Mouse (Mus musculus) kidney, postnatal 36 days (tissue): Measurements from ENCODE around the gene Mob3b.
A peak's percentile ranks its signal among the peaks of the same experiment; 100 is the strongest.

Experiments
- DNase-seq, 2 experiments: peaks; one replicate each; pipeline ENCODE4 v3.0.0; 2021 to 2022; ENCODE audit warnings: mixed read lengths in 2 of 2

Gene Mob3b

DNA sequence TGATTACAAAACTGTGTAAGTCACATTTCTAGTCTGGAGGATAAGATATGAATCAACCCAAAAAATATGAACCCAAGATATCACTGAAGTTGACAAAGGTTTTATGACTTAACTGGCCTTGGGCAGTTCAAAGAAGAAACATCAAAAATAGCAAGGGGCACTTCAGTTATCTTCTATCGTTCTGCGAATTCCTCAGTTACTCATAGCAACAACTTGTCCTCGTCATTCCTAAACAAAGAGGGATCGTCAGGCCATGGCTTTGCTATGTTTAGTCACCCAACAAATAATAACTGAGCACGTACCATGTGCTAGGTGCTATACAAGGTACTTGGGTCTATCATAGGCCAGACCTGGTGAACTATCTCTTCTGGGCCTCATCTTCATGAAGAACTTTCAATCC is 10.7 kb downstream of the Mob3b start:
- no peak for DNase-seq

DNA sequence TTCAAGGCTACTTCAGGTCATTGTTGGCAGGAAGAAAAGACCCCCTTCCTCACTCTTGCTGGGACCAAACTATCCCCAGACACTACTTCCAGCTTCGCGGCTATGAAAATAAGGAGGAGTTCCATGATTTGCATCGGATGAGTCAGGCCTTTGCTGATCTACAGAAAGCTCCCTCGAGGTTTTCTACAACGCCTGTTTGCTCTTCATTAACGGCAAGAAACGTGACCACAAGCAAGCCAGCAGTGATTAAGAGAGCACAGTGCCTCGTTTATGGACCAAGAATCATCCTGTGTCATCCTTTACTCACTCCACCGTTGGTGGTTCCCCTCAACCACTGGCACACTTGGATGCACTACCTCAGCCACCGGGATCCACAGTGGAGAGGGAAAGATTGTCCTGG is 11.6 kb downstream of the Mob3b start:
- DNase-seq: no peak

DNA sequence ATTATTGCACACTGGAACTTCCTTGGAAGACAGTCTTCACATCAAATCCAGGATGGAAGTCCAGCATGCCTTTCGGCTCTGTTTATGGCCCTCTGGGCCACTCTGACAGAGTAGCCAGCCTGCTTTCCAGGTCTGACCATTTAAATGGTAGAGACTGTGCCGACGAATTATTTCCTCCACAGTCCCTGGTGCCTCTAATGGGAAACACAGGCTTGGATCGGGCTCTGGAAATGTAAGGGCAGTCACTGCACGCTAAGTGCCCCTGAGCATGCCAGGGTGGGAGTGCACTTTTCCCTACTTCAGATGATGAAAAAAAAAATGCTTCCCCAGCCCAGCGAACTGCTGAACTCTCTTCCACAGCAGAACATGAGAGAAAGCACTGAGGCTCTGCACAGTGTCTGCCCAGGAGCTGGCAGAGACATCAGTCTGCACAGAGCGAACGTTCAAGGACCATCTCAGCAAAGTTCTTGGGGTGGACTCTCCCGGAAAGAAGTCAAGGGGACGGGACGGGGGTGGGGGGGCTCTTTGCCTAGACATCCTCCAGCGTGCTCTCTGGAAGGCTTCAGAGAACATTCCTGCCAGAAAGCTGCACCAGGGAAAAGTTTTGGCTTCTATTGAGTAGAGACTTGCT is 13.7 kb downstream of the Mob3b start:
- DNase-seq: no peak

DNA sequence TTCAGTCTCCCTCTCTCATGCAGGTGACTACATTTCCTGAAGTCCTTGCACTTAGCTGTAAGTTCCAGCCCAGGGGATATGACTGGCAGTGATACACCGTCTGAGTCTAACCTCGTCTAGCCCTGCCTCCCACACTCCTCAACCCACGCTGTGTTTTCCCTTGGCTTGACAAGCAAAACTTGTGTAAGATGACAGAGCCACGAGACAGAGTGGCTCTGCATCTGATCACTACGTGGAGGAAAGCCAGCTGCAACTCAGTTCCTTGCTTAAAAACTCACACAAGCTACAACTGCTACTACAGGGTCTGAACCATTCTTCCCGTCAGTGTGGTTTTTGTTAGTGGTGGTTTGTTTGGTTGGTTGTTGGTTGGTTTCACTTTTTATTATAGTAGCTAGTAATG is 17.0 kb downstream of the Mob3b start:
- no peak for DNase-seq

DNA sequence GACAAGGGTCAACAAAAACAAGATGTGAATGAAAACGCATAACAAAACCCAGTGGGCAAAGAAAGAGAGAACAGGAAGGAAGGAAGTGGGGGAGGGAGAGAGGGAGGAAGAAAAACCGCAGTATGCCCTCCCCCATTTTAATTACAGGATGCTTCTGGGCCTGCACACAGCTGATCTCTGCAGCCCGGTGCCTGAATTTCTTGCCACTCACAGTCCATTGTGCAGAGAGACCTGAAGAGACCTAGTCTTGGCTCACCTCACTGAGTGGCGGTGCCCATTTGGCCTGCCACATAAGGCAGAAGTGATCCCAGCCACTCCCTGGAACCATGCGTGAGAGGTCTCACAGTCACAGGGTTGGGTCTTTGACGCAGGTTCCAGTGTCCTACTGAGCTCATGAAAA is 19.2 kb downstream of the Mob3b start:
- no peak for DNase-seq

DNA sequence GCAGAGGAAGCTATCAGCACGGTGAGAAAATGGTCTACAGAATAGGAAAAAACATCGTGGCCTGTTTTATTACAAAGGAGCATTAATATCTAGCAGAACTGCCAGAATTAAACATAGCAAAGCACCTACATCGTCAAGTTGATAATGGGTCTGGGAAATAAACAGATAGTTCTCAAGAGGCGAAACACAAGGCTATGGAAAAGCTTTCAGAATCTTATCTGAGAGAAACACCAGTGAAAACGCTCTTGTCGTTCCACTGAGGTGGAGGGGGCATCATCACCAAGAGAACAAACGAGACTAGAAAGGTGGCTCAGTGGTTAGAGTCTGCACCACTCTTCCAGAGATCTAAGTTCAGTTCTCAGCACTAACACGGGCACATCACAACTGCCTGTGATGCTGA is 20.3 kb downstream of the Mob3b start:
- DNase-seq: no peak

DNA sequence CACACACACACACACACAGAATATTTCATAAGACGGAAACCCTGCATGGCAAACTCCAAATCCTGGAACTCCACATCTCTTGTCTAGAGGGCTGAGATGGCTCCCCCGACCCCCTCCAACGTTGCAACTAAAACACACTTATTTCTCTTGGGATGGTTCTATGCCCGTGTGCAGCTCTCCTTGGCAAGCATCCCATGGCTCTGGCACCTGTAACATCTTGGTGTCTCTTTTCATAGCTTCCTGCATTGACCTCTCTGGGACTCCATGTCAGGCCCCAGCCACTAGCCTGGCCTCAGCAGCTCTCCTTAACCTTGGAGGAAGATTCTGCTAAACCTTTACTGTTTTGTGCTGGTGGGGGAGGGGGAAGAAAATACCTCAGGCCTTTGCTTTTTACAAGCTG is 21.5 kb downstream of the Mob3b start:
- peak; percentile 18 to 57 for DNase-seq

DNA sequence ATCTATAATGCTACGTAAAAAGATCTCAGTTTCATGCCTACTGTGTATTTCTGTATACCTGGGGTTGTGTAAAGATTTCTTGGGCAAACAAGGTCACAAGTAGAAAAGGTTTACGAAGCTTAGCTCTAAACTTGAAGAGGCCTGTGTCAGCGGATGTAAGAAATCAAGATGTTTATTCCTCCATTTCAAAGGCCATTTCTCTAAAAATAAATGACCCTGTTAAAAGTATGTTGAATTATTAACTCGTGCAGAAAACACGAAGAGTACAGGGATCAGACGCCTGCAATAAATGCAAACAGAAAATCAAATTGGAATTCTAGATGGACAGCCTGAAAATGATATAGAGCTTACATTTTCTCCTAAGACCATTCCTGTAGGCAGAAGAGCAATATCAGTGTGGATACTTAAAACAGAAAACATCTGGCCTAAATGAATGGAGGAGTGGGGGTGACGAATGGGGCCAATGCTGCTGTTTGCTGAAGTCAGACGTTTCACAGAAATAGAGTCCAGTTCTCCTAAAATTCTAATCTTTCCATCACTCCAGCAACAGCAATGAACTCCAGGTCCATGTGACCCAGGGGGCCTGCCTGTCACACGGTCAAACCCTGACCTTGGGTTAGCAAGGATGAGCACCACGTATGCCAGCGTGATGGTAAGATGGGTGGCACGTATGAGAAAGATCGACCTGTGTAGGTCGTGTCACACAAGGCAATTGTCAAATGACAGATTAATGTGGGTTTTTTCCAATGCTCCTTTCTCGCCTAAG is 22.3 kb downstream of the Mob3b start:
- peak; percentile 51 to 57 for DNase-seq

DNA sequence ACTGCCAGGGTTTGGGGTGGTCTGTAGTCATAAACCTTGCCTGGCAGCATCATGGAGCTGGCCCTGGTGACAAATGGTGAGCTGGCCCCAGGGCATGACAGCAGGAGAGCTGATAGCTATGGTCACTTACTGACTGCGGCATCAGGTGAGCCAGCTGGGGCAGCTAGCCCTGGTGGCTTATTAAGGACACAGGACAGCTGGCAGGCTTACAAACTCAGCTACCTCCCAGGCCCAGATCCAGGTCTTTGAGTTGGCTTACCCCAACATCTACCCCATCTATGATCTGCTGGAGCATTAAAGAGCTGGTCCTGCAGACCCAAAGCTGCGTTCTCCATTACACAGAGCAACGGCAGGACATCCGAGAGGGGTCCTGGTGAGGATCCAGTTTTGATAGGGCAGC is 23.9 kb downstream of the Mob3b start:
- peak in 1 of 2 experiments; percentile 45 for DNase-seq

DNA sequence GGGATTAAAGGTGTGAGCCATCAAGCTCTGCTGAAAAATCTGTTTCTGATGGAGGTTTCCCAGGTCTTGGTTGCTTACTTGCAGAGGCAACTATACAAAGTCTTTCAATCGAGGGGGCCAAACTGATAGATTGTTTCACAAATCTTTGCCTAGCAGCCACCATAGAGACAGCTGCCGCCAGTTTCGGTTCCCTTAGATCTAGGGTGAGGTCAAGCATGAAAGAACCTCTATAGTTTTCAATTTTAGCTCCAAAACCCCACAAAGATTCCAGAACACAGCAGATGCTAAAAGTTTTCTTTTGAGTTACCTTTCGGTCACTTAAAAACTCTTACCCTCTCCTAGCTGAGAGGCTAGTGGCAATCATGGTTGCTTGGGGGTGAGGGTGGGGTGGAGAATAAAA is 25.7 kb downstream of the Mob3b start:
- DNase-seq: no peak

DNA sequence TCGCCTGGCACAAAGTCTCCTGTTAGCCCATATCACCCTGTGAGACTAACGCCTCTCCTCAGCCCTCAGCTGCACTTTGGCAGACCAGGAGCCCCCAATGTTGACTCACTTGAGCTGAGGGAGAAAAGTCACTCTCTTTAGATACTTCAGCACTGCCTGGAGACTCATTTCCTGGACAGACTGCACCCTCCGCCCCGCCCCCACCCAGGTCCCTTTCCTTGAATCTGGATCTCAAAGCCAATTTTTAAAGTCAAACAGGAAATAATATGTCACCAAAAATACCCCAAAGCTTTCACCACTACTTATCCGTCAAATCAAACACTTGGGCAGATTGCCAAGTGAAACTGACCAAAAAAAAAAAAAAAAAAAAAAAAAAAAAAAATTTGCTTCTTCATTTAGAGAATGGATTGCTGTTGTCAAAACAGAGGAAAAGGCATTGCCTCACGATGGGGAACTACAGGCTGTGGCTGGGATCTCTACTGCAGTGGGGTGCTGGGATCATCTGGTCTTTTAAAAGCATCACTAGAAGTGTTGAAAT is 26.8 kb downstream of the Mob3b start:
- DNase-seq: no peak

DNA sequence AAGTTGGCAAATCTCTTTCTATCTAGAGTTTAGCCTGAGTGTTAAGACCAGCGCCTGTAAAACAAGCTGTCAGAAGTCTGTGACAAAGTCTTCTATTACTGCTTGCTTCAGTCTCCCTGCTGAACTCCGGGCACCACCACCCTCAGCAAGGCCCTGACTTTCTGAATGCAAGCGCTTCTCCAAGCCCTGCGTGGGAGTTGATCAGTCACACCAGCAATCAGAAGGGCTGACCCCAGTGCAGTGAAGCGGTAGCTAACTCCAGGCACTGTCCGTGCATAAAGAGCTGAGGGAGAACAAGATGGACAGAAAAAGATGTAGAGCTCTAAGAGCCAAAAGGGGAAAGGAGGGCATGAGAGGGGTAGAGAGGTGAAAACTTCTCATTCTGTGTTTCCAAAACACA is 29.5 kb downstream of the Mob3b start:
- peak; percentile 22 to 37 for DNase-seq

DNA sequence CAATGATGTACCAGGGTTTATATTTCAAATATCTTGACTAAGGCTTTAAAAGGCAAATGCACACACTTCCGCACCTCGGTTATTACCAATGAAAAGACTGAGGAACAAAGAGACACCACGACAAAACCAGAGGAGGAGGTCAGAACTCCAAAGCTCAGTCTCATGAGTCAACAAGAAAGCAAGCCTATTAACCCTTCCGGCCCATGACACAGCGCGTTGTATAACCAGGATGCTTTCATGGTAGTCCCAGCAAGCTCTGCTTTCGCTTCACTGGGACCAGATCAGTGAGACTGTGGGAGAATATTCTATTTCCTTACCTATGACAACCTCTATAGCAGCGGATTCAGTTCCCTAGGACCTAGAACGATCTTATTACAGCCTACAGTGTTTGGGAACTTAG is 30.5 kb downstream of the Mob3b start:
- peak in 1 of 2 experiments; percentile 58 for DNase-seq

DNA sequence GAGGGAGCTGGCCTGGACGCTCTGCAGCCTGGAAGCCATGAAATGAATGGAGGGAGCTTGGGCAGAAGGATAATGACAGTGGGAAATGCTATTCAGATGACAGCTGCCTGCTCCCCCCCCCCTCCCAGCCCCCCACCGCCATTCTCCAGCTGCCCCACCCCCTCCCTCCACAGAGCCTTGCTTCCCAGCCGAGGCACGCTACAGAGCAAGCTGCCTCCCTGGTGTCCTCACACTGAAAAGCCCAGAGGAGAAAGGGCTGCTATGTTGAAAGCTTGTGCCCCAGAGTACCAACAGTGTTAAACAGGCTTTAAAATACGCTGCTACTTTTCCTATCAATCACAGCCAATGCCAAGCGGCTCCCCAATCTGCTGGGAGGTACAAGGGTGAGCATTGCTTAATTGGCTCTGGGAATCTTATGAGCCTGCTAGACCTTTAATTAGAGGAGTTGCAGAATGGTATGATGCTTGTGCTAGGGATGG is 31.9 kb downstream of the Mob3b start:
- no peak for DNase-seq

DNA sequence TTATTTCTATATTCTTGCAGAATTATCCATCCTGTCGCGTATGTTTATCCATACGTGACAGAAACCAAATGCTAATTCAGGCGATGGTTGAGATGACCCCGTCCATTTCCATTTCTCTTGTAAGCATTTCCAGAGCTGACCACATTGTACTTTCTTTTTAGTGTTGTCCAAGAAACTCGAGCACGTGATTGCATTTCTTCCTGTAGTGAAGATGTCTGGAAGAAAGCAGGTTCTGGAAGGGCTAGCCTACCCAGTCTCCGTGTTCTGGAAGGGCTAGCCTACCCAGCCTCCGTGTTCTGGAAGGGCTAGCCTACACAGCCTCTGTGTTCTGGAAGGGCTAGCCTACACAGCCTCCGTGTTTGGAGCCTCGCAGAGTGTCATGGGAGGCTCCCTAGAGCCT is 33.3 kb downstream of the Mob3b start:
- no peak for DNase-seq

DNA sequence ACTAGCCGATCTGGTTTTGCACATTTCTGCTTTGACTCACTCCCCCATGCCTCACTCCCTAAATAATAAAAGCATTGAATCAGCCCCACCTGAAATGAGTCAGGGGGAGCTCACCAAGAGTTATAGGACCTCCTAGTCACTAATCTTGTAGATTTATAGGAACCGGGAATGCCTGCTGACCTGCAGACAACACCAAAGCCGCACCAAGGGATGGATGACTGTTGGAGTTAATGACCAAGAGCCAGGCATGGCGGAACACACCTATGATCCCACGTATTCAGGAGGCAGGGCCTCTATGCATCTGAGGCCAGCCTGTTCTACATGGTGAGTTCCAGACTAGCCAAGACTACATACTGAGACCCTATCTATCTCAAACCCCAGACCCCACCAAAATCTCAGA is 34.2 kb downstream of the Mob3b start:
- DNase-seq: no peak

DNA sequence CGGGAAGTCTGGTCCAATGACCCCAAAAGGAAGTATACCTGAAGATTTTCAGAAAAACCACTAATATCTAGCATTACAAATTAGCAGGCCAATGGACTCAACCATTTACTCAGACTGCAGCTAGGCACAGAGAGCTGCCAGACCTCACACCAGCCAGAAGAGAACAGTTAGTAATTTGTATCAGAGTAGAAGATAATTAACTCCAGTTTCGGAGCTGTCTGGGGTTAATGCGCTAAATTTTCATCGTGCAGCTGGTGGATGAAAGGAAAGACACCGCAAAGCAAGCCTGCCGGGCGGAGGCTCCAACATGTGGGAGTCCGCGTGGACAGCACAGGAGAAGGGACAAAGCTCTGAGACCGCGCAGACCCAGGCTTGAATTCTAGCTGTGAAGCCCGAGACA is 36.2 kb downstream of the Mob3b start:
- DNase-seq: peak; percentile 68 to 69

DNA sequence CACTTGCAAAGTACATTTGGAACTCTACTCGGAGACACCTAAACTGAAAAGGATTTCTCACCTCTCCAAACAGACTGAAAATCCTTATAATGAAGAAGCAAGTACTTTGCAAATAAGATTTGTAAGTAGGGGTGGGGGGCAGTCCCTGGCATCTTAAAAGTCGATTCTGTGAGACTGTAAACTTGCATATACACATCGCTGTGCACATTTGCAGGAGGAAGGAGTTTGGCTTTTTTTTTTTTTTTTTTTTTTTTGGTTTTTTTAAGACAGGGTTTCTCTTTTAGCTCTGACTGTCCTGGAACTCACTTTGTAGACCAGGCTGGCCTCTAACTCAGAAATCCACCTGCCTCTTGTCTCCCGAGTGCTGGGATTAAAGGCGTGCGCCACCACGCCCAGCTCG is 36.7 kb downstream of the Mob3b start:
- DNase-seq: no peak

DNA sequence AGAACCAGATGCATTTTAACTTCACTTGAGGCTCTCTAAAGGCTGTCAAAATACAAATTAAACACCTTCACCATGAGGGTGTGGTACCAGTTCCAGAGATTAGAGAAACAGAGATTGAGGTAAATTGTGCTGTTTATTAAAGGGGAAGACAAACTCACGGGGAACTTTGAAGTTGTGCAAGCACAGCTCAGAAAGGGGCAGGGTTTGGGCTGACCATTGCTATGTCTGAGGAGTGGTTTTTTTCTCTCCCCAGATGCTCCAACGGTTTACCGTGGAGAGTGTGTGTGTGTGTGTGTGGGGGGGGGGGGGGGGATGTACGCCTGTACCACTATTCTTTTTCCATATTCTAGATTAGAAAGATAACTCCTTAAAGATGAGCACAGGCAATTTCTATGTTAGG is 37.1 kb downstream of the Mob3b start:
- DNase-seq: no peak

DNA sequence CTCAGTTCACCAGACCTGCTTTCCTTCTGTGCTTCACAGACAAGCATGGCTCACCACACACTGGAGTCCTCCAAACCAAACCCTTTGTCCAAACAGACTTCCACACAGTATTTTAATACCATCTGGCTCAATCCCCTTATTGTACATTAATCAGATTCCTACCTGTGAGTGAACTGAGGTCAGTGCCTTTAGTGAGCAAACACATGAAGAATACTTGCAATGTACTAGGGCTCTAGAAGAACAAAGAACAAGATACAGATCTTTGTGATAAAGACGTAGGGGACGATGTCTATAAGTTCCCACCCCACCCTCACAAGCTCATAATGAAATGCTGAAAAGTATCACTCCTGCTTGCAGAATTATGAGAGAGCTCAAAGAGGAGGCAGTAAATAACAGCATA is 38.4 kb downstream of the Mob3b start:
- DNase-seq: no peak

DNA sequence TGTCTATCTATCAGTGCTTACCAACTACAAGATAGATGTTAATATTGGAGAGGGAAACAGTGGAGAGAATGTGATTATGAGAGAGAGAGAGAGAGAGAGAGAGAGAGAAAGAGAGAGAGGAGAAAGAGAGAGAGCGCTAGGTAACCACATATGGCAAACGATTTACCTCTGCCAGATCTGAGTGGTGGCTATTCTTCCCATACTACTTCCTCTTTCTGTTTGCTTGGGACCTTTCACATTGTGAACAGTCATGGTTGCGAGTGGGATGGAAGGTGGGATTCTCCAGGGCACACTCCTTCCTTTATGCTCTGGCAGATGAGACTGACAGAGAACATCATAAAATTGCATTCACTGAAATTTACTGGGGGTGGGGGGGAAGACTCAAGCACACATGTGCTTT is 40.1 kb downstream of the Mob3b start:
- no peak for DNase-seq

DNA sequence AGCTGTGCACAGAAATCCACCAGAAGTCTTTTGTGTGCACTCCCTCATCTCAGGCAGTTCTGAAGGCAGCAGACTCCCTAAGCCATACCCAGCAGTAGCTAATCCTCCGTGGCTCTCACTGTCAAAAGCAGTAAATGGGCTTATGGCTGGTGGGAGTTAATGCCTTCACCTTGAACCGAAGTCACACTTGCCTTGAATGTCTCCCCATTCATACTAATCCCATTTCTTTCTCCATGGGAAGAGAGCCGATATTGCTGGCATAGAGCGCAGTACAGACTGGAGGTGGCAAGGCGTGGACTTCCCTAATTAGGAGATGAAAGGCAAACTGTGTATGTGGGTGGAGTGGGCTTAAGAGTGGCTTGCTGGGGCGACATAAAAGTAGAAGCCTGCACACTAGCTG is 41.4 kb downstream of the Mob3b start:
- DNase-seq: no peak

DNA sequence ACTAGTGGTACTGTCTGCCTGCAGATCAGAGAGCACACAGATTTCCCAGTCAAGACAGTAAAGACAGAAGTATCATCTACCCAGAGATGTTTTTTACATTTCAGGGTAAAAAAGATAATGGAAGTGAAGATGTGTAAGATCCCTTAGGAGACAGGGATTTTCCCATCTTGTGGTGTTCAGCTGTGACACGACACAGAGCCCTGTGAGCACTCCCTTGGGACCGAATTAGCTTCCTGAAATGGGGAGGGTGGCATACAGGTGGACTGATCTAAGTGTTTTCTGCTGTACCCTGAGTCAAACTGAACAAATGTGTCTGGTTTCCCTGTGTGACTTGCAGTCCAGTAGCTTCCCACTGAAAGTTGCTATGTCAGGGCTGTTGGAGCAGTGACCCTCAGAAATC is 42.3 kb downstream of the Mob3b start:
- no peak for DNase-seq

DNA sequence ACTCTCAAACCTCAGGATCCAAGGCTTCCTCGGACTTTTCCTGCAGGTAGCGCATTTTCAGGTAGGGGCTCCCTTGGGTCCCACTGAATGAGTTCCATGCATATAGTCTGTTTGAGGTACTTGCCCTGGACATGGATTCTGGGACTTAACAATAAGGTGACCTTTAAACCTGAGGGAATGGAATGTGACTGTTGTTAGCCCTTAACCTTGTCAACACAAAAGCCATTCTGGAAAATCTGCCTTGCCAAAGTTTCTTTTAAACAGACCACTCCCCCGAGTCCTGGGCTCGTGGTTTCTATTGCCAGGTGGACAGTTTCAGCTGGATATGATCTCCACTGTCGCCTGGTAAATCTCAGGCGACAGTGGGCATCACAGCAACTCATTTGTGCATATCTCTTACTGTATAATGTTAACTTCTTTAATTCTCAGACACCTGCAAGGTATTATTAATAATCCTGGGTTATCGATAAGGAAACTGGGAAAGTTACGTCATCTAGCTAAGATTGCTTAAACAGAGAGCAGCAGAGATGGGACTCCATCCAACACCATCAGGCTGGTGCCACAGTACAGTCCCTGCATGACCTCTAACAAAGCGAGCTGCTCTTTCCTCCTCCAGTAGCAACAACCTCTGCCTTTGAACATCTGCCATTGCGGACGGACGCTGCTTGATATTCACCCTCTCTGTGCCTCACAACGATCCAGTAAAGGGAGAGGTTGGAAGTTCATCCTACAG is 43.6 kb downstream of the Mob3b start:
- DNase-seq: no peak
